Mouse (Mus musculus) lung, postnatal 36 days (tissue): ENCODE results near the gene Rack1.
"Not testable (repeated sequence)": the region's sequence is repeated elsewhere in the genome, so short reads cannot be mapped to it uniquely, and the experiment has no call there.

Experiments used
- DNase-seq: peaks from one replicate; pipeline ENCODE4 v3.0.0; 2022; ENCODE audit warnings: mixed read lengths

Gene Rack1

GRCm38 (mm10) chr11:48820308-48820674 is 20.2 kb downstream of the Rack1 start:
- no peak for DNase-seq

- DNase-seq, result not testable (repeated sequence)
Observed at GRCm38 (mm10) chr11:48821299-48821698, 21.2 kb downstream of the Rack1 start.

GRCm38 (mm10) chr11:48822768-48823512 is 22.8 kb downstream of the Rack1 start:
- DNase-seq, result no peak

DNA sequence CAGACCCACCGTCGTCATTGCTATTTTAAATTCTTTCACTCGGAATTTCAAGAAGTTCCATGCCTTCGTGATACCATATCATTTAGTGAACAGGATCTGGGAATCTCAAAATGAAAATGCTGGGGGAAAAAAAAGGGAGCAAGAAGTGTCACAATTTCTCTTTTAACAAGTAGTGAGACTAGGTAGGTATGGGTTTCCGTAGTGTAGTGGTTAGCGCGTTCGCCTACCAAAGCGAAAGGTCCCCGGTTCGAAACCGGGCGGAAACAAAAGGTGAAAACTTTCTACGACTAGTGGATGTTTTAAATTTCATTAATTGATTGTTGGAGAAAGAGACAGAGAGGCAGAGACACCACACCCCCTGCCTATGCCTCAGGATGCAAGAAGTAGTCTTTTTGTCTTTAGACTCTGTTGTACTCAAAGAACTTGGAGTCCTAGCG is 23.4 kb downstream of the Rack1 start:
- peak; percentile 77 for DNase-seq

DNA sequence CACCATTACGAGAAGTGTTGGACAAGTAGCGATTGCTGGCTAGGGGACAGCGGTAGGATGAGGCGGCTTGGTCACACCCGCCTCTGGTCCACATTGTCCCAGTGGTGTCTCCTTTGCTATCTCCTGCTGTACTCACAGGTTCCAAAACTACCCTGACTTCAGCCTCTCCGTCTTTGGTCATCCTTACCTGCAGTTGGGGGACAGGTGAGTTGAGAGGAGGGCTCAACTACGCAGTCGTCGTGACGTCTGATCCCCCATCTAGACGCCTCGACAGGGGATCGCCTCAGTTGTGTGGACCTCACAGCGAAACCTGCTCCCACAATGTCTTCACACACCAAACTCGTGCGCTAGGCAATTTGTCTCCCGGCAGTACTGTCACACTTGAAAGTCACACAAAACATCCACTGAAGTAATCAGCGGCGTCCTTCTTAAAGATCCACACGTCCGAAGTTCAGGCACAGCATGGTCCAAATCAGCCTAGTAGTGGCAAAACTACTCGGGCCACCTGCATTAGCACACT is 24.2 kb downstream of the Rack1 start:
- DNase-seq, result no peak

DNA sequence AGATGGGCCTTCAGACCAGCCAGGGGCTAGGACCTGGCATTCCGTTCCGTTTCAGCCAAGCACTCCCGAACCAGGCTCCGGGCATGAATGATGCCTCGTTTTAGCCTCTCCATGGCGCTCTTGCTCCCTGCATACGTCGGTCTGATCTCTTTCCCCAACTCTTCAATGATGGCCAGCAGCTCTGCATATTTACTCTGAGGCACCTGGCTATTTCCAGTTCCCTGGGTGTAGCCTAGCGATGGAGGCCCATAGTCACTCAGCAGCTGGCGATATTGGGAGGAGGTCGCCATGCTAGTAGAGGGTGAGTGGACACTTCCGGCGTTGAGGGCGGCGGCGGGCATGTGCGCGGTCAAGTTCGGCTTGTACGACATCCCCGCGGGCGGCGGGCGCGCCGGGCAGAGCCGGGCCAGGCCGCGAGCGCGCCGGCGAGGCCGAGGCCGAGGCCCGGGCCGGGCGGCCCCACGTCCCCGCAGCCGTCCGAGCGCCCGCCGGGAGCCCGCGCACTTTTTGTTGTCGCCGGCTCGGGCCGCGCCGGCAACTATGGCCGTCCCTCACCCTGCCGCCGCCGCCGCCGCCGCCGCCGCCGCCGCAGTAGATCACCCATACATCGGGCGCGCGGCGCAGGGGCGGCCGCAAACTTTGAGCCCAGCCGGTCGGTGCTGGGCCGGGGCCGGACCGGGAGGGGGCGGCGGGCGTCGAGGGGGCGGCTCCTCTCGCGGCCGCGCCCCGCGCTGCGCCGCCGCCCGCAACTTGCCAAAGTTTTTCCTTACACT is 26.0 kb downstream of the Rack1 start, which contains the start of the genes Trim7 and Gm12184:
TSS of gene Trim7 (plus strand) at position 162 of the 773 bp plus-strand sequence.
TSS of gene Gm12184 (minus strand) at position 677 of the 773 bp plus-strand sequence.
- peak; percentile 41 for DNase-seq

- DNase-seq, result no peak
Observed at GRCm38 (mm10) chr11:48826752-48827096, 26.6 kb downstream of the Rack1 start.

DNA sequence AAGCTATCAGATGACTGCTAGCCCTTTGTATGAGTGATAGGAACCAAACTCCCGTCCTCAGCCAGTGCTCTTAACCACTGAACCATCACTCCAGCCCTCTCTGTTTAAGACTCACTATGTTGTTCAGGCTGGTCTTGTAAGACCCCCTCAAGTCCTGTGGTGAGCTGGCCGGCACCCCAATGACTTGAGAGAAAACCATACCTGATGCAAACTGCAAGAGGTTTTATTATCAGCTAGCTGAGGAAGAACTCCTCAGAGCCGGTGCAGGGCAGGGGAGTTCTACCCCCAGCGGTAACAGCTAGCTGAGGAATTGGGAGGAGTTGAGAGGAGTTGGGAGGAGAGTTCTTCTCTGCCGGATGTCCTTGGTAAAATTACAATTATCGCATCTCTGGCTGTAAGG is 27.8 kb downstream of the Rack1 start:
- DNase-seq, result no peak

DNA sequence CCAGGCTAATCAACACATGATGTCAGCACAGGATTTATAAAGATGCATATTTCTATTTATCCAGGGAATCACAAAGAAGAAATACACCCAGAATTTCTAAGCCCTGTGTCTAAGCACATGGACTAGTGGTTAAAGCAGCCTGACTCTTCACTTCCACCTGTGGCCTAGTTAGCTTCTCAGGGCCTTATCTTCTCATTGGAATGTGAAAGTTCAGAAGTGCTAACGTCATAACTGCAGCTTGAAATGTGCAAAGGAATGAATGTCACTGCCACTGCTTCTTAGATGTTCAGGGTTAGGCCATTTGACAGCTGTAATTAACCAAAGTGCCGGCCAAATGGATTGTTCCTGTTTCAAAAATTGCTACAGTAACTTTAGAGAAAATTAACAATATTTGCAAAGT is 30.1 kb downstream of the Rack1 start:
- peak; percentile 49 for DNase-seq

DNA sequence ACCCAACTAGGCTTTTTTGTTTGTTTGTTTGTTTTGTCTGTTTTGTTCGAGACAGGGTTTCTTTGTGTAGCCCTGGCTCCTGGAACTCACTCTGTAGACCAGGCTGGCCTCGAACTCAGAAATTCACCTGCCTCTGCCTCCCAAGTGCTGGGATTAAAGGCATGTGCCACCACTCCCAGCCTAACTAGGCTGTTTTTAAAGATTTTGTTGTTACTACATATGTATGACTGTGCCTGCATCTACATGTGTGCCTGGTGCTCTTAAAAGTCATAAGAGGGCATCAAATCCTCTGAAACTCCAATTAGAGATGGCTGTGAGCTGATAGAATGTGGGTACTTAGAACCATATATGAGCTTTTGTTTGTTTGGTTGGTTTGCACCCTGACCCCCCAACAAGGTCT is 31.1 kb downstream of the Rack1 start:
- DNase-seq, result no peak

GRCm38 (mm10) chr11:48833078-48833730 is 33.1 kb downstream of the Rack1 start:
- peak; percentile 34 for DNase-seq

GRCm38 (mm10) chr11:48833731-48834639 is 33.9 kb downstream of the Rack1 start:
- peak; percentile 96 for DNase-seq

DNA sequence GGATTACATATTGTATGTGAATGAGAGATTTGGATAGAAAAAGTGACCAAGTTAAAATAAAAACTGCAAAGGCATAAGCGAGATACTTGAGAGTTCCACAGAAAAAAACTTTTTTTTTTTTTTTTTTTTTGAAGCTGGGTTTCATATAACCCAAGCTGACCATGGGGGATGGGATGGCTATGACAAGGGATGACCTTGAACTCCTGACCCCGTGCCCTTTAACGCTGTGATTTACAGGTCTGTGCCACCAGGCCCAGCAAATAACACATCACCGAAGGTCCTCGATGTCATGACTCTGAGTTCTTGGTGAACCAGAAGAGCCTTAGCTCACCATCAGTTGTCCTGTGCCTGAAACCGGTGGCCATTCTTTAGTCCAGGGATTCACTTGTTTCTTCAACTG is 35.8 kb downstream of the Rack1 start:
- DNase-seq, result no peak

GRCm38 (mm10) chr11:48836990-48837309 is 36.8 kb downstream of the Rack1 start:
- DNase-seq, result no peak

DNA sequence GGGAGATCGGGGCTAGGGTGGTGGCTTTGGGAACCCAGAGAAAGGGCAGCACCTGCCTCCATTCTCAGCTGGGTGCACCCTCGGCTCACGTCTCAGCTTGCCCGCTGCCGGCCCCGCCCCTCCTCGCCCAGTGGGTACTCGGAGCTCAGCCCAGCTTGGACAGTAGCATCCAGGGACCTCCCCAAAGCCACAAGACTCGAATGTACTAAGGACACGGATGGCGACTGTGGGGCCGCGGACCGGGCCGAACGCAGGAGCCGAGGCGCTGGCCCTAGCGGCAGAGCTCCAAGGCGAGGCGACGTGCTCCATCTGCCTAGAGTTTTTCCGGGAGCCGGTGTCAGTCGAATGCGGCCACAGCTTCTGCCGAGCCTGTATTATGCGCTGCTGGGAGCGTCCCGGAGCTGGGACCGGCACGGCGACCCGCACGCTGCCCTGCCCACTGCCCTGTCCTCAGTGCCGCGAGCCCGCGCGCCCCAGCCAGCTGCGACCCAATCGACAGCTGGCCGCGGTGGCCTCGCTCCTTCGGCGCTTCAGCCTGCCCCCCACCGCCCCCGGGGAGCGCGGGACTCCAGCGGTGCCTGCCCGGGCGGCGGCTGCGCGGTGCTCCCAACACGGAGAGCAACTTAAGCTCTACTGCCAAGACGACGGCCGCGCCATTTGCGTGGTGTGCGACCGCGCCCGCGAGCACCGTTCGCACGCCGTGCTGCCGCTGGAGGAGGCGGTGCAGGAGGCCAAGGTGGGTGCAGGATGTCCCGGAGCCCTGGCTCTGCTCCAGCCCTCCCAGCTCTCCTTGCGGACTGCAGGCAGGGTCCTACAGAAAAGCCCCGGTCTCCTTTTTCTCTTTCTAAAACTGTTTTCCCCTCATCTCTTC is 37.4 kb downstream of the Rack1 start:
- peak; percentile 82 for DNase-seq

DNA sequence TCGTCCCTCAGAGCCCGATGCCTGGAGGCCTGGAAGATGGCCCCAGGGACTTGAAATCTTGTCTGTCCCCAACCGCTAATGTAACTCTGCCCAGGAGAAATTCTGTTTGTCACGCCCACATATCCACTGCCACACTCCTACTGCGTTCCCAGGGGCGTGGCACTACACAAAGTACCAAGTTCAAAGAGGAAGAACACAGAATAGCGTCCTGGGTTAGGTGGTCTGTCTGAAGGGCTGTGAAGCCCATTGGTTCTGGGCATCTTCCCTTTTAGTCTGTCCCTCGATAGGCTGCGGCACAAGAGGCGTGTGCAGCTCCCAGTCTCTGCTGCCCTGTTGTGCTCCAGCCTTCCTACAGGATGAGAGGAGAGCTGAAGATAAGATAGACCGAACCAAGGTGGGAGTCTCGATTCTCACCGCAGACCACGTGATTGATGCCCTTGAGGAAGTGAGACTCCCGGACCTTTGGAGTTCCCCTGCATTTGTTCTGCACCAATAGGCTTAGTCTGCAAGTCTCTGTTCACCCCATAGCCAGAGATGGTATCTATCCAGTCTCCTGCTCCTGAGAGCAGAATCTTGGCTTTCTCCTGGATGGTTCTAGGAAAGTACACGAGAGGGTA is 38.2 kb downstream of the Rack1 start:
- peak; percentile 70 for DNase-seq

DNA sequence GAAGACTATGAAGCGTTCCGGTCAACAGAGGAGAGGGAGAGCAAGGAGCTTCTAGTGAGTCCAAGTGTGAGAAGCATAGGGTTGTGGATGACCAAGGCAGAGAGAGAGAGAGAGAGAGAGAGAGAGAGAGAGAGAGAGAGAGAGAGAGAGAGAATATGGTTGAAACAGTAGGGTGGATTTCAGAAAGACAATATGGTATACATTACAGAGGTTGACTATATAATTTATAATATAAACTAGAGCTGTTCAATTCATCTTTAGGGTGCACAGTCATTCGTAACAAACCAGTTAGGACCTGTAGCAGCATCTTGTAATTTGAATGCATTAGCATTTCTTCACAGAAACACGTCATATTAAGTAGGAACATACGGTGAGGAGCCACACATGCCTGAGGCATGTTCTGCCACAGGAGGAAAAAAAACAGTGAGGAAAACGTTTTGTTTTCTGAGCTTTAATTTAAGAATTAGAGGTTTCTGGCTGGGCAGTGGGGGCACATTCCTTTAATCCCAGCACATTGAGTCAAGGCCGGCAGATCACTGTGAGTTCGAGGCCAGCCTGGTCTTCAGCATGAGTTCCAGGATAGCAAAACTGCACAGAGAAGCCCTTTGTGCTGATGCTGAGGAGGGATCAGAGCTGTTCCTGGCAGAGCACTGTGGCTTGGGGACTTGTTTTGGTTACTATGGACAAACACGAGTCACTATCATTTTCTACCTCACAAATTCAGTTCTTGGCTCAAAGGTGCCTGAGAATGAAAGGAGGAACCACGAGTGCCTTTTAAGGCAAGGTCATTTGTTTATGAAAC is 38.9 kb downstream of the Rack1 start:
- DNase-seq, result no peak

DNA sequence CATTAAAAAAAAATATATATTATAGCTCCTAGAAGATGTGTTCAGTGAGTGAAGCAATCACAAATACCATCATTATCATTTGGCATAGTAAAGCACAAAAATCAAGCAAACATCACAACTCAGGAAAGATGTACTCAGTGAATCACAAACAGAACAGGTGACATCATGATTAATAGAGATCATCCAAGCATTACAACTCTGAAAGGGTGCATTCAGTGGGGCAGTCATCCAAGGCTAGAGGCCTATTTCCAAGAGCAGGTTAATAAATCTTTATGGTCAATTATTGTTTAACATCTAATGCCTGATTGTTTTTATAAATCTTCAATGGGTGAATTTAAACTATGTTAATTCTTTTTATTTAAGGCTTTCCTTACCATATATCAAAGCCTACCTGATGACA is 40.7 kb downstream of the Rack1 start:
- no peak for DNase-seq

DNA sequence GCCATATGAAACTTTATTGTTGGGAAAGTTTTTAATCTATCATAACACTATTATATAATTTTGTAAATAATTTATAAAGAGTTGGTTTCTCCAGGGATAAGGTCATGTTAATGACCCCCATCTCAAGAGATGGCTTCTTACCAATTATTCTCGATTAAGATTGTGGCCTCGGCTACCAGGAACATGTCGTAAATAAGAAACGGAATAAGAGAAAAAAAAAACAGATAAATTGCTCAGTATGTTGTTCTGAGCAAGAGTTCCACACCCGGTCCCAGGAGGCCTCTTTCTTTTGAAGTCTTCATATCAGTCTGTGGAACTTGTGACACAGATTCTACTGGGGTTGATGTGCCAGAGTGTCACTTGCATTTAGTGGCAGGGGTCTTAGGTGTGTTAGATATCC is 41.1 kb downstream of the Rack1 start:
- DNase-seq, result no peak

DNA sequence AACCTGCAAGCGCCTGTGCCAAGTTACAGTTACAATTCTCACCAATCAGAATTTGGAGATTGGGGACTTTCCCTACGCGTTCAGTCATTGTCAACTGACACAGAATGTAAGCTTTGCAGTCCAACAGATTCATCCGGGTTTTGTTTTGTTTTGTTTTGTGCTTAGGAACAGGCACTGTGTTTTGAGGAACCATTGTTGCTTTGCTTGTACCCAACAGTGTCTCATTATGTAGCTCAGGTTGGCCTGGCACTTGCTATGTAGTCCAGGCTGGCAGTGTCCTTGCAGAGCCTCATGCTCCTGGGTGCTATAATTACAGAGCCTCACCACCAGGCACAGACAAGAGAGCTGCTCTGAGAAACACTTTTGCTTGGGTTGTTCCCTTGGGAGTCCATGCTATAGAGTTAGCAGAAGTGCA is 42.3 kb downstream of the Rack1 start:
- DNase-seq, result no peak
